Mouse (Mus musculus): Measurements from ENCODE around the gene Zfp661. TPM values are rescaled to one million over a fixed set of nuclear protein-coding genes. Genes with fewer than 3 reads are reported as not detected.

Zfp661 gene
- 5.2 and 6.1 TPM in 2 replicates for polyA plus RNA-seq (2015; fragmentation: Nextera tagmentation; extraction: Ambion mirVana)

DNA sequence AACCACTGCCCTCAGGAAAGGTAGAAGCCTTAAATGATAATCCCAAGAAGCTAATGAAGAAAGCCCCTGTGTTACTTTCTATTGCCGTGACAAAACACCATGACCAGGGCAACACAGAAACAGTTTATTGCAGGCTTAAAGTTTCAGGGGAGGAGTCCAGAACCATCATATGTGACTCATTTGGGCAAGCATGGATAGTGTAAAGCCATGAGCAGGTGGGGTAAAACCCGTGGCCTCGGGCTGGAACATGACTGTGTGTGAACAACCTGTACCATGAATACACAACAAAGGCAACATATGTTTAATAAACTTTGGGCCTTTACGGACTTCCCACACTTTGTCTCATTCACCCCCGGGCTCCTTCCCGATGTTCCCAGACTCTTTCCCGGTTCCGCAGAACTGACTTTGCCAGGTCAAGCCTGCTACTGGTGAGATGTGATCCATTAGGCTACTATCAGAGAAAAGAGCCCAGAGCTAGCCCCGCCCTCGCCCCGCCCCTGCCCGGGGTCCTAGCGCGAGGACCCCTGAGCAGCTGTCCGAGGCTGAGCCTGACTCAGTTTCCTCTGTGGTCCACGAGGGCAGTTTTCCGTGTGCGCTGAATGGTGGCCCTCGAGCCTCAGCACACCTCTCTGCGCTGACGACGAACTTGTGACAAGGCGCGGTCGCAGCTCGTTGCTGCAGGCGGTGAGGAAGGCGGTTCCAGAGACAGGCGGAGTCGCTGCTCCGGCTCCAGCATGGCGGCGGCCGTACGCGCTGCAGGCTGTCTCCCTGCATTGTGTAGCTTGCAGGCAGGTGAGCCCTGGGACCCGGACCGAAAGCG is at the start of gene Zfp661, which contains the start of gene Mrps5:
Zfp661 (minus strand) TSS at position 401 of the 820 bp plus-strand sequence.
Mrps5 (plus strand) TSS at position 529 of the 820 bp plus-strand sequence.
- Histone ChIP-seq H3K4me3 (peak within 1 kb of the TSS; percentile 95), H3K27me3 (no peaks in the 10 kb centered on the region), H3K4me1 (peaks cover 38% of the 10 kb centered on the region), H3K27ac (peak within 1 kb of the TSS; percentile 74; the same call in 1 of the 2 replicates), H3K9ac (peak within 1 kb of the TSS; percentile 86), H3K4me2 (replicated peaks) (peak within 1 kb of the TSS; percentile 85), H3K9me3 (no peaks in the 10 kb centered on the region), H3K36me3 (peaks cover 5% of the 10 kb centered on the region; the same call in 1 of the 2 replicates)
- WGBS, result 5% methylated on average over 39 of the region's 39 CpGs
- ATAC-seq (ENCODE audit: low FRiP score, low read depth), result peak; percentile 61; the same call in 1 of the 2 replicates

DNA sequence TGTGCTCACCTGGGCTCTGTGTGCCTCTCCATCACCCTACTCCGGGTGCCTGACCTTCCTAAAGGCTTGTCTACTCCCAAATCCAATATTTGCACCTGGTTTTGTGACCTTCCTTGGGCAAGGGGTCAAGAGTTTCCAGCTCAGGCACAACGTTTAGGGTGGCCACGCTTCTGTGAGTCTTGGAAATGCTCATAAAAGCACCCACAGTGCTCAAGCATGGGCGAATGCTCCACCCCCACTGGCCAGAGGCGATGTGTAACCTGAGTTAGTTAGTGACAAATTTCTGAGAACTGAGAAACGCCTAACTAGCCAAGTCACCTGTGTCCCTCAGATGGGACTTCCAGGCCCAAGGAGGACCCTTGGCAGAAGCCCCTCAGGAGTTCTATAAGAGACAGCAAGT is 48.7 kb upstream of the Zfp661 start:
- Histone ChIP-seq H3K9me3 (no peaks in the 10 kb centered on the region), H3K4me1 (no peaks in the 10 kb centered on the region), H3K27ac (no peak overlapping the region), H3K9ac (no peak overlapping the region), H3K27me3 (no peaks in the 10 kb centered on the region), H3K4me3 (no peak overlapping the region), H3K36me3 (no peaks in the 10 kb centered on the region), H3K4me2 (replicated peaks) (no peak overlapping the region)
- 54% methylated on average over 6 of the region's 6 CpGs for WGBS
- ATAC-seq (ENCODE audit: low FRiP score, low read depth), result no peak

- no peaks in the 10 kb centered on the region for H3K4me1 ChIP-seq
- no peak for ATAC-seq (ENCODE audit: low FRiP score, low read depth)
Measured at GRCm38 (mm10) chr2:127632601-127633000, 45.7 kb upstream of the Zfp661 start.

GRCm38 (mm10) chr2:127627990-127628570 is 41.2 kb upstream of the Zfp661 start:
- 72% methylated on average over 6 of the region's 6 CpGs for WGBS
- ATAC-seq (ENCODE audit: low FRiP score, low read depth), result no peak
- no peaks in the 10 kb centered on the region for H3K9me3 ChIP-seq

More at GRCm38 (mm10) chr2:127632601-127633000, 45.7 kb upstream of the Zfp661 start:
- Histone ChIP-seq H3K4me2 (replicated peaks) (no peak overlapping the region), H3K9ac (no peak overlapping the region), H3K27ac (no peak overlapping the region), H3K36me3 (no peaks in the 10 kb centered on the region), H3K27me3 (no peaks in the 10 kb centered on the region), H3K4me3 (no peak overlapping the region), H3K9me3 (no peaks in the 10 kb centered on the region)
- 59% methylated on average over 2 of the region's 2 CpGs for WGBS

GRCm38 (mm10) chr2:127627354-127627753 is 40.5 kb upstream of the Zfp661 start:
- H3K9me3 ChIP-seq, result no peaks in the 10 kb centered on the region
- ATAC-seq (ENCODE audit: low FRiP score, low read depth), result no peak
- H3K4me1 ChIP-seq, result no peaks in the 10 kb centered on the region
- H3K36me3 ChIP-seq, result no peaks in the 10 kb centered on the region
- H3K9ac ChIP-seq, result no peak overlapping the region
- no peaks in the 10 kb centered on the region for H3K27me3 ChIP-seq
- no peak overlapping the region for H3K27ac ChIP-seq
- WGBS, result 75% methylated on average over 6 of the region's 6 CpGs
- no peak overlapping the region for H3K4me3 ChIP-seq
- no peak overlapping the region for H3K4me2 ChIP-seq (replicated peaks)

More at GRCm38 (mm10) chr2:127627990-127628570, 41.2 kb upstream of the Zfp661 start:
- no peak overlapping the region for H3K9ac ChIP-seq
- H3K4me3 ChIP-seq, result no peak overlapping the region
- H3K4me1 ChIP-seq, result no peaks in the 10 kb centered on the region
- no peak overlapping the region for H3K27ac ChIP-seq
- no peak overlapping the region for H3K4me2 ChIP-seq (replicated peaks)
- H3K27me3 ChIP-seq, result no peaks in the 10 kb centered on the region
- H3K36me3 ChIP-seq, result no peaks in the 10 kb centered on the region

DNA sequence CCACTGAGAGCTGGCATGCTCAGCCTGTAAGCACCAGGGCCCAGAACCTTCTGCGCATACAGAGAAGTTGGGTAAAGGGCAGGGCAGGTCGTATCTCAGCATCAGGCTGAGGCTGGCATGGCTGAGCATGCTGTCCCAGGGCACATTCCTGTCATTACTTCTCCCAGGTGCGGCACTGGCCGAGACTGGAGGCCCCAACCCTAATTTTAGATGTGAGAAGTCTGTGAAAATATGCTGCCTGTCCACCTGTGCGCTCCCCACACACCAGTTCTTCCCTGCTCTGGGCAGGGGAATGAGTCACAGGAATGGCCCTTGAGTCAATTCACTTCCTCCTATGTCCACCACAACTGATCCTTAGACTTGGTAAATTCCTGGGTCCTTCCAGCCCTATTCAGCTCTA is 38.8 kb upstream of the Zfp661 start:
- Histone ChIP-seq H3K36me3 (no peaks in the 10 kb centered on the region), H3K9me3 (no peaks in the 10 kb centered on the region), H3K9ac (no peak overlapping the region), H3K4me2 (replicated peaks) (no peak overlapping the region), H3K4me1 (no peaks in the 10 kb centered on the region), H3K4me3 (no peak overlapping the region), H3K27me3 (no peaks in the 10 kb centered on the region), H3K27ac (no peak overlapping the region)
- 71% methylated on average over 5 of the region's 5 CpGs for WGBS
- no peak for ATAC-seq (ENCODE audit: low FRiP score, low read depth)

- WGBS, result 85% methylated on average over 2 of the region's 2 CpGs
- Histone ChIP-seq H3K4me2 (replicated peaks) (no peak overlapping the region), H3K9ac (no peak overlapping the region), H3K9me3 (no peaks in the 10 kb centered on the region), H3K27me3 (no peaks in the 10 kb centered on the region), H3K27ac (no peak overlapping the region), H3K36me3 (no peaks in the 10 kb centered on the region), H3K4me1 (no peaks in the 10 kb centered on the region), H3K4me3 (no peak overlapping the region)
- no peak for ATAC-seq (ENCODE audit: low FRiP score, low read depth)
Measured at GRCm38 (mm10) chr2:127624786-127625185, 37.9 kb upstream of the Zfp661 start.

GRCm38 (mm10) chr2:127622065-127622464 is 35.2 kb upstream of the Zfp661 start:
- H3K27me3 ChIP-seq, result no peaks in the 10 kb centered on the region
- no peaks in the 10 kb centered on the region for H3K9me3 ChIP-seq
- no peak overlapping the region for H3K9ac ChIP-seq
- H3K4me2 ChIP-seq (replicated peaks), result no peak overlapping the region
- 24% methylated on average over 3 of the region's 3 CpGs for WGBS
- no peaks in the 10 kb centered on the region for H3K36me3 ChIP-seq
- no peak for ATAC-seq (ENCODE audit: low FRiP score, low read depth)
- no peak overlapping the region for H3K4me3 ChIP-seq
- H3K4me1 ChIP-seq, result no peaks in the 10 kb centered on the region
- no peak overlapping the region for H3K27ac ChIP-seq

- H3K27me3 ChIP-seq, result no peaks in the 10 kb centered on the region
- no peaks in the 10 kb centered on the region for H3K4me1 ChIP-seq
- ATAC-seq (ENCODE audit: low FRiP score, low read depth), result no peak
- no peaks in the 10 kb centered on the region for H3K9me3 ChIP-seq
- no peaks in the 10 kb centered on the region for H3K36me3 ChIP-seq
- H3K27ac ChIP-seq, result no peak overlapping the region
- no peak overlapping the region for H3K4me3 ChIP-seq
- WGBS, result 82% methylated on average over 3 of the region's 3 CpGs
- no peak overlapping the region for H3K4me2 ChIP-seq (replicated peaks)
- no peak overlapping the region for H3K9ac ChIP-seq
Measured at GRCm38 (mm10) chr2:127619311-127619710, 32.4 kb upstream of the Zfp661 start.

GRCm38 (mm10) chr2:127612288-127612687 is 25.4 kb upstream of the Zfp661 start:
- H3K9ac ChIP-seq, result no peak overlapping the region
- H3K4me2 ChIP-seq (replicated peaks), result no peak overlapping the region
- no peaks in the 10 kb centered on the region for H3K9me3 ChIP-seq
- H3K4me1 ChIP-seq, result peaks cover 14% of the 10 kb centered on the region
- H3K36me3 ChIP-seq, result 0 out of 2 replicates have a peak, but pooled peaks cover 1% of the 10 kb centered on the region
- H3K27ac ChIP-seq, result no peak overlapping the region
- H3K4me3 ChIP-seq, result no peak overlapping the region
- ATAC-seq (ENCODE audit: low FRiP score, low read depth), result no peak
- WGBS, result 88% methylated on average over 4 of the region's 4 CpGs
- H3K27me3 ChIP-seq, result no peaks in the 10 kb centered on the region

GRCm38 (mm10) chr2:127611386-127611785 is 24.5 kb upstream of the Zfp661 start:
- no peak for ATAC-seq (ENCODE audit: low FRiP score, low read depth)
- WGBS, result 78% methylated on average over 4 of the region's 4 CpGs

DNA sequence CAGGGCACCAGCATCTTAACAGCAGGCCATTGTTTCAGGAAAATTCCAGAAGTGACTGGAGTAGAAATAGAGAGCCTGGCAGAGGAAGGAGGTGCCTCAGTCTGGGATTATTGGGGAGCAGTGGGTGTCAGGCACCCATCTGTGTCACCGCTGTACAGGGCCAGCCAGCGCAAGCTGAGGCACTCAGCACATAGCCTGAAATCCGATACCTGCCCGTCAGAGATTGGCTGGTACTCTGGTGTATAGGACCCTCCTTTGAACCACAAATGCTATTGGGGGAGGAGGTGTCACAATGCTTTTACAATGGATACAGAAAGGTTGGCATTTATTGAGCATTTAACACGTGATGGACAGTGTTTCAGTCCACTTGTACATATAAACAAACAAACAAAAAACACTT is 22.1 kb upstream of the Zfp661 start:
- H3K36me3 ChIP-seq, result peaks cover 29% of the 10 kb centered on the region
- peak; percentile 83 for ATAC-seq (ENCODE audit: low FRiP score, low read depth)
- H3K27ac ChIP-seq, result no peak overlapping the region
- H3K9ac ChIP-seq, result no peak overlapping the region
- H3K4me1 ChIP-seq, result peaks cover 14% of the 10 kb centered on the region
- H3K4me2 ChIP-seq (replicated peaks), result peak overlapping the region; percentile 29
- H3K27me3 ChIP-seq, result no peaks in the 10 kb centered on the region
- WGBS, result 4% methylated on average over 5 of the region's 5 CpGs
- H3K4me3 ChIP-seq, result no peak overlapping the region
- H3K9me3 ChIP-seq, result no peaks in the 10 kb centered on the region

More at GRCm38 (mm10) chr2:127611386-127611785, 24.5 kb upstream of the Zfp661 start:
- H3K4me2 ChIP-seq (replicated peaks), result no peak overlapping the region
- H3K4me1 ChIP-seq, result peaks cover 14% of the 10 kb centered on the region
- H3K36me3 ChIP-seq, result peaks cover 7% of the 10 kb centered on the region; the same call in 1 of the 2 replicates
- no peaks in the 10 kb centered on the region for H3K9me3 ChIP-seq
- H3K9ac ChIP-seq, result no peak overlapping the region
- no peak overlapping the region for H3K27ac ChIP-seq
- H3K27me3 ChIP-seq, result no peaks in the 10 kb centered on the region
- H3K4me3 ChIP-seq, result no peak overlapping the region

Measured in limb, embryonic 13.5 days (tissue).